Mouse (Mus musculus): ENCODE data around the gene Lifr.

- TF ChIP-seq CTCF (IDR thresholded peaks at IDR 0.05; ENCODE audit: borderline replicate concordance, insufficient read depth, low read depth, low read length), result no peak
- TF ChIP-seq POLR2A (IDR thresholded peaks at IDR 0.05; ENCODE audit: borderline replicate concordance, insufficient read depth, low read length), result no peak
Measured at GRCm38 (mm10) chr15:7075185-7075584, 15.2 kb upstream of the Lifr start.
